Mouse (Mus musculus): ENCODE data around the gene Actrt2. TPM values are rescaled to one million over a fixed set of nuclear protein-coding genes. Genes with fewer than 3 reads are reported as not detected.

Gene Actrt2
- total RNA-seq, 2 experiments from 2014 or later, result not detected

- DNase-seq (ENCODE audit: low spot score in 2 of 2), result no peak
Measured at GRCm38 (mm10) chr4:154639126-154639525, 28.5 kb downstream of the Actrt2 start.

DNA sequence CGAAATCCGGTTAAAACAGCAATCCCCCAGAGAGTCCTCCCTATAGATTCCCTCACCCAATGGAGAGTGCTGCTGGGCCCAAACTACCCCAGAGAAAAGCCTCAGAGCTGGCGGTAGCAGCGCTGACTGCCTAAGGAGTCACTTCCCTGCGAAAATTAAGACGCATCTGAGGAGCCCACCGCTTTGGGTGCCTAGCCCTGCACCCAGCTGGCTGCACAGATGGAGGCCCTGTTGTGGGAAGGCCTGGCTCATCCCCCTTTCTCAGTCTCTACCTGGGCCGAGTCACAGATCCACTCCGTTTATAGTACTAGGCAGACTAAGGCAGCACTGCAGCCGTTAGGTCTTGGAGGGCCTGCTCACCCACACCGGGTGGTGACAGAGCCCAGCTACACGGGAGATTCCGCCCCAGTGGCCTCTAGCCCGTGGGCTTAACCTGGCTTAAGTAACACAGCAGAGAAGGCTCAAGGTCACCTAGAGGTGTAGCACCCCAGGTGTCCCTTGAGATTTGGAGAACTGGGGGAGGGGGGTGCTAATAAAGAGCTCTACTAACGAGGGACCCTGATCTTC, 29.3 kb downstream of the Actrt2 start:
- DNase-seq (ENCODE audit: low spot score in 2 of 2), result no peak

DNA sequence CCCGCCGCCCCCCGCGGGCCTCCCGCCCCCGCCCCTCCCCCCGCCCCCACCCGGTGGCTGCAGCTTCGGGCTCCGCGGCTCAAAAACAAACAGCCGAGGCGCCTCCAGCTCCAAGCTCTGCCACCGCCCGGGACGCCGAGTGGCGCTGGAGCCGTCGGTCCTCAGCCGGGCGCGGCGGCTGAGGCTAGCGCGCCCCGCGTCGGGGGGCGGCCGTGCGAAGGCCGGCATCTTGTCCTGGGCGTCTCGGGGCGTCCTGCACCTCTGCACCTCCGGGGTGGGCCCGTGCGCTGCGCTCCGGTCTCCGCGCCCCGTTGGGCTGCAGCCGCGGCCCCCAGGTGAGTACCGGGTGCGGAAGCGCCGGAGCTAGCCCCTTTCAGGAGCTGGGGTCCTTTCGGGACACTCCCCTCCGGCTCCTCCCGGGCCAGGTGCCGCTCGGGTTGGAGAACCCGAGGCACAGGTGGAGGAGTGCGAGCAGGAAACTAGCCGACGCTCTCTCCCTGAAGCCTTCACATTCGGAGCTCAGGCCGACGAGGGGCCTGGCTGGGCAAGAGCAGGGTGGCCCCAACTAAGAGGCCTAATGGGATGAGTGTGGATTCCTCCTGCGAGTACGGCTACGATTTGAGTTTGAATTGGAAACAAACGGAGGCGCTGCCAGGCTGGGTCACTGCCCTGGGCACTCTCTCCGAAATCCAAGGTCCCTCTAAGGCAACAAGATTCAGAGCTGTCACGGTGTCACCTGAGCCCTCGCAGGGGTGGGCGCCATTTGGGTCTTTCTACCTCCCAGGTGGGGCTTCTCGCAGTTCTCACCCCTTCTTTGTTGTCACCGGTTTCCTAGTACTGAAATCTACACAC, 30.0 kb downstream of the Actrt2 start:
- no peak for DNase-seq (ENCODE audit: low spot score in 2 of 2)

DNA sequence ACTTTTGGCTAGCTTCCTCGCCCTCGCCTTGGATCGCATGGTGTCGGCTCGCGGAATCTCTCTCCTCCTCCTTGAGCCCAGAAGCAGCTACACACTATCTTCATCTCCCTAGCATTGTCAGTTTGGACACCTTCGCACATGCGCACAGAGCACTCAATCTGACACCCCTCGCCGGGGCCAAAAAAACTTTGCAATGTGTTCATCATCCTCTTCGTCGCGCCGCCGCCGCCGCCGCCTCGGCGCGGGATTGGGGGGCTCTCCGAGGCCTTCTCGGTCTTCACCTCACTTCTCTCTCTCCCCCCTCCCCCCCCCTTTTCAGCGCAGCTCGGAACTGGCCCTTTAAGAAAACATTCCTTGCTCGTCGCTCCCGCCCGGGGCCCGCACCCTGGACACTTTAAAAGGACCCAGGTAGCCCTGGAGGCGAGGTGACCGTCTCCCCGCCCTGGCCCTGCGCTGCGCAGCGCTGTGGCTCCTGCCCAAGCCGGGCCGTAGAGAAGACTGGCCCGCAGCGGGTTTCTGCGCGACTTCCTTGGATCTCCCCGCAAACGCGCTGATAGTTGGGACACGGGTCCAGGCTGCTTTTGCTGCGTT, 30.9 kb downstream of the Actrt2 start, which contains the start of gene Prdm16:
Gene Prdm16 (minus strand): TSS at position 153 of the 591 bp plus-strand sequence.
- no peak for DNase-seq (ENCODE audit: low spot score in 2 of 2)

DNA sequence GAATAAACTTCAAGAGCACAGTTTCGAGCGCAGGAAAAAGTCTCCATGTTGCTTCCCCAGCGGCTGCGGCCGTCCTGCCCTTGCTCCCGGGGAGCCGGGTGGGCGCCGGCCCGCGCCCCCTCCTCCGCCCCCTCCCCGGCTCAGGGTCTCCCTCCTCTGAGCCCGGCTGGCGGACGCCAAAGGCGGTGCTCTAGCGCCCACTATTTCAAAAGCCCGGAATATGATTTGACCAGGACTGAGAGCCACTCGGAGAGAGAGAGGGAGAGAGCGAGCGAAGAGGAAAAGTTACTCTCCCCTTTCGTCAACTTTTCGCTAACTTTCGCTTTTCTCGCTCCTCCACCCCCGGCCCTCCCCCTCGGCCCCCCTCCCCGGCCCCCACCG, 31.6 kb downstream of the Actrt2 start:
- DNase-seq (ENCODE audit: low spot score in 2 of 2), result no peak

DNA sequence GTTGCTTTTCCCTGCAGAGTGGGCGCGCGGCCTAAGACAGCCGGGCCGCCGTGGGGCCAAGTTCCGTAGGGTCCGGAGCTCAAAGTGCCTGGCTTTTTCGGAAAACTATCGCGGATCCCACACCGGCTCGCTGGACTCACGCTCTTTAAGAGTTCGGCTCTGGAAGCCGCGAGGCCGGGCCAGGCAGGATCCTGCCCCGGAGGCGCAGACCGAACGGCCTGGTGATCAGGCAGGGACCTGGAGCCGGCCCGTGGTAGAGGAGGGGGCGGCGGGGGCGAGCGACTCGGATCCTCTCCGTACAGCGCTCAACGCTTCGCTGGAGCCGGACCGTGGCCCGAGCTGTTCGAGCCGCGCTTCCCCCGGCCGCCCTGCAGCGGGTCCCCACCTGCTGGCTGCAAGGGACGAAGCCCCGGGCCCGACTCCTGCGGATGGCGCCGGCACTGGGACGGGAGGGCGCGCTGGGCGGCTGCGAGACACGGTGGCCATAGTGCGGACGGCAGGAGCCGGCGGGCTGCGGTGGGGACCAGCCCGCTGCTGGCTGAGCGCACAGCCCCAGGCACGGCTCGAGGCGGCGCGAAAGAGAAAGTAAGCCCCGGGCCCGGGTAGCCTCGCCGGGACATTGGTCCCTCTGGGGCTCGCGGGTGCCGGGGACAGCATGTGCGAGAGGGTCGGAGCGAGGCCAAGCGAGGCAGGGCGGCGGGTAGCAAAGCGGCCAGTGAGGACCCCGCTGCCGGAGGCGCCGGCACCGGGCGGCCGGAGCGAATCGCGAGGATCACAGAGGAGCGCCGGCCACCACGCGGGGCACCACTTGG, 32.2 kb downstream of the Actrt2 start:
- no peak for DNase-seq (ENCODE audit: low spot score in 2 of 2)

DNA sequence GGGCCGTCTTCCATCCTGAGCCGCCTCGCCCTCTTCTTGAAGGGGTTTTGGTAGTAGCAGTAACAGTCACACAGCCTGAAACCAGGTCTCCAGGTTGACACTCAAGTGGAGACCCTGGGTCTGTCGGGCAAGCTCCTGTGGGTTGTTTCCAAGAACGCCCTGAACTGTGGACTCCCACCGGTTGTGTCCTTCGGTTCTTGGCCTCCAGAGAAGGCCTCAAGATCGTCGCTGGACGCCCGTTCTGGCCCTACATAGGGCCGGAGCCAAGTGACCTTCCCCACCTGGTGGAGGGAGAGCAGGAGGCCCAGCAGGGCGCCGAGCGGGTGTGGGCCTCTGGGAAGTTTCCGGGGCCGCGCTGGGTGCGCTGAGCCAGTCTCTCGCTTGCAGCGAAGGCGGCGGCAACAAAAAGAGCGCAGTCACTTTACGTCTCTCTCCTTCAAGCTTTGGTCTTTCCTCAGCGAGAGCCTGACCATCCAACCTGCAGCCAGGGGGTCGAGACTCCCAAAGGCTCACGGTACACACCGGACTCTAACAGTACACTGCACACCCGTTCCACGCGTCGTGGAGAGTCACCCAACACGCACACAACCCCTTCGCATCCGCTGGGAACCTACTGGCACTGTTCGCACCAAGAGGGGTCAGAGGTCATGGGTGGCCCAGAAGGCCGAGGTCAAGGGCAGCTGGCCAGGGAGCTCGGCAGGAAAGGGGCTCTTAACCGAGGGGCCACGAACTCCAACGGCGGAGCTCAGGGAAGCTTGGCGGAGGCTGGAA, 33.0 kb downstream of the Actrt2 start:
- DNase-seq (ENCODE audit: low spot score in 2 of 2), result no peak

- no peak for DNase-seq (ENCODE audit: low spot score in 2 of 2)
Measured at GRCm38 (mm10) chr4:154634001-154634400, 33.7 kb downstream of the Actrt2 start.

- no peak for DNase-seq (ENCODE audit: low spot score in 2 of 2)
Measured at GRCm38 (mm10) chr4:154632800-154633764, 34.6 kb downstream of the Actrt2 start.

DNA sequence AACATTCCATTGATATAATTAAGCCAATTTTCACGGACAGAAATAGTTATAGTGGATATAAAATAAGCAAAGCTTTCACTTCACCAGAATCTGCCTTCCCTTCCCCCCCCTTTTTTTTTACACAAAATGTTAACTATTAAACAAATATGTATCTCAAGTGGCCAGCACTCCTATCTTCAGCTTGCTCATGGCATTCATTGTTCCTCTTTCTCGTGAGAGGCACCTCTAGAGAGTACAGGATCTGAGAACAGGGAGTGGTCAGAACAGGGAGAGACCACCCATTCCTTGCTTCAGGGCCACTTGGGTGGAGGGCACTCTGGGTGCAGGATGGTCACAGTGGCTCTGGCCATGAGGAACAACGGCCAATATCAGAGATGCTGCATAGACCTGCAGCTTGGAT, 36.9 kb downstream of the Actrt2 start:
- no peak for DNase-seq (ENCODE audit: low spot score in 2 of 2)

DNA sequence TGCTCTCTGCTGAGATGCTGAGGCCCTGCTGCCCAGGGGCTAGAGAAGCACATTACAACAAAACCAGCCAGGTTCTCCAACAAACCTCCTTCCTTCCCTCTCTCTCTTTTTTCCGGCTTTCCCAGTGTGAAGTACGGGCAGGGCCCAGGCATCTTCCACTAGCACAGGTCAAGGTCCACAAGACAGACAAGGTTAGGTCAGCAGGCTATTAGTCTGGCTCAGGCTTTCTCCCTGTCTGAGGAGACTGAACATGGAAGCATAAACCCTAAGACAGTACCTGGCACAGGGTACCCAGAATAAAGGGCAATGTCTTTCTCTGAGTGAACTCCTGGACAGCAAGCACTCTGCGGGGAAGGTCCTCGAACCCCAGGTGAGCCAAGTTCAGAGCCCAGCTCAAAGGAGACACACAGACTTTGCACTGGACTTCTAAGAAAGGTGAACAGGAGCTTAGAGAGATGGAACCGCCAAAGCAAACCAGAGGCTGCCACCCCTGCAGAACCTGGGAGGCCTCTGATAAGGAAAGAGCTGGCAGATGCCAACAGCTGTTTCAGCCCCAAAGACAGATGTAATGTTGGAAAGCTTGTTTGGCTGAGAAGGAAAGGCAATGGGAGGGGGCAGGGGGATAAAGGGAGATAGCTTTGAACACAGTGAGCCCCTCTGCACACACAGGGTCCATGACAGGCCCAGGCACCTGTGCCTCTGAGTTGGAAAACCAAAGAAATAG, 40.1 kb downstream of the Actrt2 start:
- no peak for DNase-seq (ENCODE audit: low spot score in 2 of 2)

DNA sequence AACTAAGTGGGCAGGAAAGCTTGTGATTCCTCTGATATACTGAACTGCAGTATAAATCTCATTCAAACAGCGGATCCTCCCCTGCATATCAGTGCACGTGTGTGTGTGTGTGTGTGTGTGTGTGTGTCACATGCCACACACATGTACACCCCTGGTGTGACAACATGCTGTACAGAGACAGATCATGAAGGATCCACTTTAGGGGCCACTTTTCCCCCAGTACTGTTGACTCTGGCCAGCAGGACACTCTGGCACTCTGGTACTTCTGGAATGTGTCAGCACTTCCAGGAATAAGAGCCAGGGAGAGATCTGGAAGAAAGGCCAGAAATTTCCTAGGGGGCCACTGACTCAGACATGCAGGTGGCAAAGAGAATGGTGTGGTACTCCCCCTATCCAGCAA, 41.4 kb downstream of the Actrt2 start:
- no peak for DNase-seq (ENCODE audit: low spot score in 2 of 2)

GRCm38 (mm10) chr4:154625710-154626109, 42.0 kb downstream of the Actrt2 start:
- no peak for DNase-seq (ENCODE audit: low spot score in 2 of 2)

DNA sequence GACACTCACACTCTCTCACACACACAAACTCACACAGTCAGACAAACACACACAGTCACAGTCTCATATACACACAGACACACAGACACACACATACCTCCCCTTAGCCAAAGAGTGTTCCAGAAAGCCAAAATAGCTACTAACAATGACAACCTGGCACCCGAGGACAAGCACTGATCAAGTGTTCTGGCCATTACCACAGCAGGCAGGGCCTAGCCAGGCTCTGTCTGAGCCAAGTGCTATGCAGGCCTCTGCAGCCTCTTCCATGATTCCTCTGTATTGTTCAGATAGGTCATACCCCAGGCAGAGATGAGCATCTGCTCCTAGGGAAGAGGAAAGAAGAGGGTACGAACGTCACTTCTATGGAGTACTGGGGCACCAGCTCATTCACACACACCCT, 44.4 kb downstream of the Actrt2 start:
- DNase-seq (ENCODE audit: low spot score in 2 of 2), result no peak

DNA sequence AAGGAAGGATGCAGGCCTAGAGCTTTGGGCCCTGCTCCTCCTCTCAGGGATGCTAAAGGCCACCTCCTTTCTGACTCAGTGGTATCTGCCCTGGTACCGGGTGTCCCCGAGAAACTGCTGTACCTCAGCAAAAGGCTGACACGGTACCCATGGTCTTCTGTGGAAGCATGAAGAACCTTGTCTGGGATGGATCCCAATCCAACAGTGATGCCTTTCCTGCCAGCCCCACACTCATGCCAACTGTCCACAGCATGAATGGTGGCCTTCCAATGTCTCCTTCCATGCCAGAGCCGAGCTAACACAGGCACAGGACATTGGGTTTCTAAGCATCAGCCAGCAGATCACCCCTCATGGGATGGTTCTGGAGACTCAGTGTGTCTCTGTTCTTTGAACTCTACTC, 45.1 kb downstream of the Actrt2 start:
- no peak for DNase-seq (ENCODE audit: low spot score in 2 of 2)
